Mouse (Mus musculus) spleen, postnatal 4 days (tissue): ENCODE data around the gene Gpr119.

Experiments used
- DNase-seq, 2 experiments: peaks; one replicate each; pipeline ENCODE4 v3.0.0; 2022; ENCODE audit warnings: low spot score in 2 of 2

Gpr119 gene

DNA sequence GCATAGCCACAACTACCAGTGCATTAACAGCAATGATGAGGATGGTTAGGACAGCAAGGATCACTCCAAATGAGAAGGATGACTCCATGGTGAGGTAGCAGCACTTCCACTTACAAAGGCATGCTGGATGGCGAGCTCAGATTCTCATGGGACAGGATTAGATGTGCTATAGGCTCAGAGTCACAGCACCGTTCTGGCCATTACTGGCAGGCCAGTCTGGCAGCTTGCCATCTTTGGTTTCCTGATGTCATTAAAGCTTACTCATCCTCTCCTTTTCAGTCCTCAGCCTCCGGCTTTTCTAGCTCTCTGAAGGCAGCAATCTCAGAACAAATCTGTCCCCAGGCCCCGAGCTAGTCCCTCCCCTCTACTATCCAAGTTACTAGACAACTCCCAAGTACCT, at the start of gene Gpr119:
Gpr119 (minus strand) TSS at position 308 of the 400 bp plus-strand sequence.
- no peak for DNase-seq

DNA sequence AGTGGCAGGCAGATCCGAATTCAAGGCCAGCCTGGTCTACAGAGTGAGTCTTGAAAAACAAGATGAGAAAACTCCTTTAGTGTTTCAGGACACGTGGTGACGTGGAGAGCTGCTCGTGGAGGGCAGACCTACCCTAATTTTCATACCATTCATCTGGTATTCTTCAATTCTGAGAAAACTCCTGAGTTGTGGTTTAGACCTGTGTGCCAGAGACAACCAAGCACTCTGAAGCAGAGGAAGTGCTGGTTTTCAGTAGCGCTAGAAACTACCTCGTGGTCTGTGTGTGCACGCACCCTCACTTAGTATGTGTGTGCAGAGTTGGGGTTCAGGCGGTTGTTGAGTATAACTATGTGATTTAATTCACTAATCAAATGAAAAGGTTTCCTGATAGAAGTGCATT, 38.6 kb upstream of the Gpr119 start:
- no peak for DNase-seq

DNA sequence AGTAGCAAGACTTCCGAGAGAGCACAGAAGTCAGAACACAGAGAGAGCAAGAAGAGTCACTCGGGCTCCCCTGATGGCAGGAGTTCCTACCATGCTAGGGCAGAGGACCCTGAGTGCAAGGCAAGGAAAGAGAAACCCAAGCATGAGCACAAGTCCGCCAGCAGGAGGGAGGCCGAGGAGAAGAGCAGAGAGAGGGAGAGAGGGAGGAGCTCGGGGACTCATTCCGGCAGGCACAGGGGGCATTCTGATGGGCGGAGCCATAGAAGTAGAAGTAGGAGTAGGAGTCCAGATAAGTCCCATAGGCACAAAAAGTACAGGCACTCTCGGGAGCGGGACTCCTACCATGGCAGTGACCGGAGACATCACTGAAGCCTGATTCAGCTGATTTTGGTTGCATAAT, 35.4 kb upstream of the Gpr119 start:
- DNase-seq = no peak

GRCm38 (mm10) chrX:48694864-48695371, 20.6 kb upstream of the Gpr119 start, which contains the start of gene Rbmx2:
Rbmx2 (plus strand) TSS chrX:48695004.
- peak; percentile 87 to 93 for DNase-seq

DNA sequence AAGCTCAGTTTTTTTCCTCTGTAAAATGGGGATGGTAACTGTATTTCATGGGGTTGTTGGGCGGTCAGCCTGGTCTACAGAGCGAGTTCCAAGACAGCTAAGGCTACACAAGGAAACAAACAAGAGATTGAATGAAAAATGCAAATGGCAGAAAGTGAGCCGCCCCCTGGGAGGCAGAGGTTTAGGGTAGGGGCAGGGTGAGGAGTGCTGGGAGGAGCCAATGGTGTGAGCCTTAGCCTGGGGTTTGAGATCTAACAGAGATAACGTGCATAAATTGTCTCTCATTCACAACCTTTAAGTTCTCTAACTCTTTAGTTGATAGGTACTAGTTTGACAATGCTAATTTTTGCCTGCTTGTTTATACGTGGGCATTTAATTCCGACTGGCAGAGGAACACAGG, 20.2 kb upstream of the Gpr119 start:
- DNase-seq = peak in 1 of 2 experiments; percentile 10

- no peak for DNase-seq
Measured at GRCm38 (mm10) chrX:48683857-48684256, 9.6 kb upstream of the Gpr119 start.

- DNase-seq = peak; percentile 17 to 65
Measured at GRCm38 (mm10) chrX:48683451-48683850, 9.2 kb upstream of the Gpr119 start.

- no peak for DNase-seq
Measured at GRCm38 (mm10) chrX:48671714-48672113, 2.6 kb downstream of the Gpr119 start.

- no peak for DNase-seq
Measured at GRCm38 (mm10) chrX:48669588-48669987, 4.7 kb downstream of the Gpr119 start.

- DNase-seq = no peak
Measured at GRCm38 (mm10) chrX:48666807-48667206, 7.5 kb downstream of the Gpr119 start.

- peak; percentile 18 to 65 for DNase-seq
Measured at GRCm38 (mm10) chrX:48644122-48644521, 30.2 kb downstream of the Gpr119 start.

- no peak for DNase-seq
Measured at GRCm38 (mm10) chrX:48637032-48637431, 37.2 kb downstream of the Gpr119 start.

GRCm38 (mm10) chrX:48624054-48624420, 50.2 kb downstream of the Gpr119 start:
- no peak for DNase-seq

DNA sequence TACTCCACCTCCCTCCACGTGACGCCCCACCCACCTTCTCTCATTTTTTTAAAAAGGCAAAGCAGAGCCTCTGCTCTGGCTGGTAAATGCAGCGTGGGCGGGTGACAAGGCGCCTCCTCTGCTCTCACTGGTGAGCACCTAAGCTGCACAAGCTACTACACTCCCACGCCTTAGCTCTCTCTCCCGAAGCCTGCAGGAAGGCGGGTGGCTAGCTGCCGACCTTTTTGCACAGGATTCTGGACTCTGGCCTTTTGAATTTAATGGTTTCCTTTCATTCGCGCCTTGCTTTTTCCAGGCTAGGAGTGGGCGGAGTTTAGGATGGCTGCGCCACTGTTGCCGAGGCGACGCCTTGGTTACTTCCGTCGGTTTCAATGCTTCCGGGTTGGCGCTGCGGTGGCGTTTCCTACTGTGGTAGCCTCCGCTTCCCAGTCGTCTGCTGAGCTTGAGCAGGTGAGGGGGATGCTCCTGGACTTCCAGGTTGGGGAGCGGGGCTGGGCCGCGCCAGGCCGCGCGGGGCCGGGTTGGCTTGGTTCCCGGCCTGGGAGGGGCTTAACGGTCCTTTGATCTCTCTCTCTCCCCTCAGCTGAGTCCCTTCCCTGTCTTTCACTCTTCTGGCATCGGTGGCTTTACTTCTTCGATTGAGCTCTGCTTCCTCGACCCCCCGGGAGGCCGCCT, 50.8 kb downstream of the Gpr119 start, which contains the start of gene Slc25a14:
Slc25a14 (plus strand) TSS at position 35 of the 675 bp plus-strand sequence.
- DNase-seq = peak; percentile 60 to 77

GRCm38 (mm10) chrX:48623049-48623378, 51.3 kb downstream of the Gpr119 start:
- no peak for DNase-seq
